Mouse (Mus musculus): Measurements from ENCODE around the gene Slc13a5. TPM values are rescaled to one million over a fixed set of nuclear protein-coding genes. Genes with fewer than 3 reads are reported as not detected.

Slc13a5 gene
- total and polyA plus RNA-seq, 3 experiments = not detected

DNA sequence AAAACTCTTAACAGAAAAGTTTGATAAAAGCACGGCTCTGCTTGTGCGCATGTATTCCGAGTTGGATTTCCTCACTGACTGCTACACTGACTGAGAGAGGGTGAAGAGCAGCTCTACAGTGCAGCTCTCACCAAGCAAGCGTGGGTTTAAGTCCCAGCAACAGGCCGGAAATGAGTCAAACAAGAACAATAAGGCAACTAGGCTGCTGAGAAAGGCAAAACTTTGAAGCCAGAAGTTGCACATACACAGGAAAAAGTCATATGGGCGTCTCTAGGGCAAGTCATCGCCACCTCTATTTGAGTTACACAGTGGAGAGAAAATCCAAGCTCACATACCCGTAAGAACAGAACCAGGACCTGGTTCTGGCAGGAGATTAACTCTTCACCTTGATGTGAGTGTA is 70.5 kb downstream of the Slc13a5 start:
- Histone ChIP-seq H3K4me3 (replicated peaks in 1 of 3; ENCODE audit: low read depth in 2 of 3, low read length in 2 of 3, poor library complexity in 1 of 3) (no peak overlapping the region), H3K4me2 (ENCODE audit: insufficient read depth, low read depth, poor library complexity, severe bottlenecking) (no peak overlapping the region), H3K27me3 (replicated peaks) (no peaks in the 10 kb centered on the region), H3K9me3 (replicated peaks; ENCODE audit: low read length) (no peaks in the 10 kb centered on the region), H3K27ac (ENCODE audit: insufficient read depth, low read depth) (no peak overlapping the region), H3K4me1 (ENCODE audit: control insufficient read depth in 1 of 2, insufficient read depth in 2 of 2) (no peaks in the 10 kb centered on the region), H3K79me2 (replicated peaks; ENCODE audit: control insufficient read depth, extremely low read depth, insufficient read depth, poor library complexity, severe bottlenecking) (no peaks in the 10 kb centered on the region), H3K36me3 (replicated peaks in 1 of 2; ENCODE audit: control insufficient read depth in 1 of 2, insufficient read depth in 1 of 2, low read length in 1 of 2) (peaks cover 30 to 59% of the 10 kb centered on the region in 2 experiments), H3K9ac (ENCODE audit: insufficient read depth, low read depth) (no peak overlapping the region)
- no peak for TF ChIP-seq CHD1 (IDR thresholded peaks at IDR 0.05; ENCODE audit: low read depth, low read length)
- no peak for TF ChIP-seq USF2 (conservative IDR thresholded peaks at IDR 0.05; ENCODE audit: low read depth, low read length)
- TF ChIP-seq TCF12 (IDR thresholded peaks at IDR 0.05; ENCODE audit: low read depth, low read length) = no peak
- no peak for TF ChIP-seq MEF2A (IDR thresholded peaks at IDR 0.05; ENCODE audit: borderline replicate concordance, low read depth, low read length)
- TF ChIP-seq HCFC1 (IDR thresholded peaks at IDR 0.05; ENCODE audit: low read depth, low read length) = no peak
- TF ChIP-seq ZC3H11A (IDR thresholded peaks at IDR 0.05; ENCODE audit: low read depth, low read length) = no peak
- TF ChIP-seq SMC3 (IDR thresholded peaks at IDR 0.05; ENCODE audit: low read depth, low read length) = no peak
- no peak for TF ChIP-seq CHD2 (IDR thresholded peaks at IDR 0.05; ENCODE audit: low read length)
- TF ChIP-seq CTCF (conservative IDR thresholded peaks at IDR 0.05 in 1 of 2, IDR thresholded peaks at IDR 0.05 in 1 of 2; ENCODE audit: low read depth in 2 of 2, low read length in 2 of 2) = no peak
- TF ChIP-seq TBP (conservative IDR thresholded peaks at IDR 0.05; ENCODE audit: low read depth, low read length) = no peak
- no peak for TF ChIP-seq MAX (IDR thresholded peaks at IDR 0.05; ENCODE audit: low read length)
- no peak for TF ChIP-seq POLR2A (IDR thresholded peaks at IDR 0.05; ENCODE audit: low read depth, low read length)
- no peak for TF ChIP-seq ZMIZ1 (IDR thresholded peaks at IDR 0.05; ENCODE audit: low read depth, low read length)
- TF ChIP-seq SIN3A (IDR thresholded peaks at IDR 0.05; ENCODE audit: low read length) = no peak
- no peak for TF ChIP-seq PAX5 (IDR thresholded peaks at IDR 0.05; ENCODE audit: low read length)
- no peak for TF ChIP-seq EP300 (IDR thresholded peaks at IDR 0.05; ENCODE audit: low read length)
- TF ChIP-seq ELF1 (IDR thresholded peaks at IDR 0.05; ENCODE audit: low read depth, low read length) = no peak
- no peak for TF ChIP-seq UBTF (IDR thresholded peaks at IDR 0.05; ENCODE audit: low read depth, low read length)
- TF ChIP-seq MAFK (IDR thresholded peaks at IDR 0.05; ENCODE audit: insufficient replicate concordance, low read length) = no peak
- no peak for TF ChIP-seq RCOR1 (conservative IDR thresholded peaks at IDR 0.05; ENCODE audit: low read depth, low read length)
- dilution Hi-C loops (cut with MboI; ENCODE audit: extremely low pct_ligation_motif_present, extremely low pct_unique_long_range_greater_than_20kb, low sequenced_read_pairs) (no loop called here), in situ Hi-C loops (cut with MboI; ENCODE audit: low pct_ligation_motif_present, low pct_unique_long_range_greater_than_20kb, low sequenced_read_pairs) (no loop called here)
- DNase-seq (ENCODE audit: extremely low read depth) = no peak

DNA sequence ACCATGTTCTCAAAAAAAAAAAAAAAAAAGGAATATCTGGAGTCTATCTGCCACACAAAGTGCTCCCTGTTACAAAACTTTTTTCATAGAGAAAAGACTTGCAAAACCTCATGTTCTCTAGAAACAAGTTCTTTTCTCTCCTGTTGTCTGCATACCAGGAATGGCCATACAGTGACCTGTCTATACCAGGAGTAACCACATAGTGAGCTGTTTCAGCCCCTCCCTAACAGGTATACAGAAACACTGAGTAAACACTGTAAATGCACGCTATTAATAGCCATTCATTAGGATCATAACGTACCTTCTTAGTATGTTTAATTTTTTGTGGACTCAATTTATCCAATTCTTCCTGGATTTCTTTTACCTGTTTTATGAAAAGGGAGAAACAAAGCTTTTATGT is 72.8 kb downstream of the Slc13a5 start:
- Histone ChIP-seq H3K4me3 (replicated peaks in 1 of 3; ENCODE audit: low read depth in 2 of 3, low read length in 2 of 3, poor library complexity in 1 of 3) (no peak overlapping the region), H3K79me2 (replicated peaks; ENCODE audit: control insufficient read depth, extremely low read depth, insufficient read depth, poor library complexity, severe bottlenecking) (no peaks in the 10 kb centered on the region), H3K4me2 (ENCODE audit: insufficient read depth, low read depth, poor library complexity, severe bottlenecking) (no peak overlapping the region), H3K36me3 (replicated peaks in 1 of 2; ENCODE audit: control insufficient read depth in 1 of 2, insufficient read depth in 1 of 2, low read length in 1 of 2) (peaks cover 39 to 66% of the 10 kb centered on the region in 2 experiments), H3K9me3 (replicated peaks; ENCODE audit: low read length) (no peaks in the 10 kb centered on the region), H3K4me1 (ENCODE audit: control insufficient read depth in 1 of 2, insufficient read depth in 2 of 2) (no peaks in the 10 kb centered on the region), H3K27me3 (replicated peaks) (no peaks in the 10 kb centered on the region), H3K27ac (ENCODE audit: insufficient read depth, low read depth) (no peak overlapping the region), H3K9ac (ENCODE audit: insufficient read depth, low read depth) (no peak overlapping the region)
- in situ Hi-C loops (cut with MboI; ENCODE audit: low pct_ligation_motif_present, low pct_unique_long_range_greater_than_20kb, low sequenced_read_pairs) = no loop called here
- dilution Hi-C loops (cut with MboI; ENCODE audit: extremely low pct_ligation_motif_present, extremely low pct_unique_long_range_greater_than_20kb, low sequenced_read_pairs) = no loop called here
- TF ChIP-seq IRF4 (IDR thresholded peaks at IDR 0.05; ENCODE audit: low read depth, low read length) = no peak
- TF ChIP-seq UBTF (IDR thresholded peaks at IDR 0.05; ENCODE audit: low read depth, low read length) = no peak
- no peak for TF ChIP-seq MAX (IDR thresholded peaks at IDR 0.05; ENCODE audit: low read length)
- TF ChIP-seq MXI1 (IDR thresholded peaks at IDR 0.05; ENCODE audit: low read depth, low read length) = no peak
- no peak for TF ChIP-seq MAZ (IDR thresholded peaks at IDR 0.05; ENCODE audit: low read depth, low read length)
- no peak for TF ChIP-seq ETS1 (conservative IDR thresholded peaks at IDR 0.05; ENCODE audit: low read depth, low read length)
- no peak for TF ChIP-seq ZNF384 (IDR thresholded peaks at IDR 0.05; ENCODE audit: low read depth, low read length)
- TF ChIP-seq SIN3A (IDR thresholded peaks at IDR 0.05; ENCODE audit: low read length) = no peak
- TF ChIP-seq RAD21 (IDR thresholded peaks at IDR 0.05; ENCODE audit: low read depth, low read length) = no peak
- TF ChIP-seq CHD1 (IDR thresholded peaks at IDR 0.05; ENCODE audit: low read depth, low read length) = no peak
- no peak for TF ChIP-seq PAX5 (IDR thresholded peaks at IDR 0.05; ENCODE audit: low read length)
- no peak for TF ChIP-seq MEF2A (IDR thresholded peaks at IDR 0.05; ENCODE audit: borderline replicate concordance, low read depth, low read length)
- TF ChIP-seq CTCF (conservative IDR thresholded peaks at IDR 0.05 in 1 of 2, IDR thresholded peaks at IDR 0.05 in 1 of 2; ENCODE audit: low read depth in 2 of 2, low read length in 2 of 2) = no peak
- no peak for TF ChIP-seq BHLHE40 (IDR thresholded peaks at IDR 0.05; ENCODE audit: low read depth, low read length)
- no peak for TF ChIP-seq GABPA (IDR thresholded peaks at IDR 0.05; ENCODE audit: insufficient replicate concordance, low read depth, low read length)
- TF ChIP-seq E2F4 (IDR thresholded peaks at IDR 0.05; ENCODE audit: insufficient replicate concordance, low read depth, low read length) = no peak
- no peak for TF ChIP-seq NELFE (IDR thresholded peaks at IDR 0.05; ENCODE audit: low read depth, low read length)
- TF ChIP-seq MYC (IDR thresholded peaks at IDR 0.05; ENCODE audit: low read depth, low read length) = no peak
- TF ChIP-seq USF2 (conservative IDR thresholded peaks at IDR 0.05; ENCODE audit: low read depth, low read length) = no peak
- no peak for TF ChIP-seq TBP (conservative IDR thresholded peaks at IDR 0.05; ENCODE audit: low read depth, low read length)
- DNase-seq (ENCODE audit: extremely low read depth) = no peak
